Mouse (Mus musculus) lung, postnatal 4 days (tissue): ENCODE data around the gene Olfr1222.
"Not testable (repeated sequence)": the region's sequence is repeated elsewhere in the genome, so short reads cannot be mapped to it uniquely, and the experiment has no call there.

Experiments used
- DNase-seq, 2 experiments: peaks; one replicate each; pipeline ENCODE4 v3.0.0; 2021

Gene Olfr1222

GRCm38 (mm10) chr2:89132954-89133353, at the start of gene Olfr1222:
Gene Olfr1222, minus strand, starts transcription at chr2:89133054.
- no peak for DNase-seq

- no peak for DNase-seq
Observed at GRCm38 (mm10) chr2:89174569-89174968, 41.7 kb upstream of the Olfr1222 start, which contains the start of gene Olfr1225. Gene Olfr1225, minus strand, starts transcription at chr2:89174669.

- DNase-seq, result not testable (repeated sequence)
Observed at GRCm38 (mm10) chr2:89164711-89165110, 31.9 kb upstream of the Olfr1222 start.

- not testable (repeated sequence) for DNase-seq
Observed at GRCm38 (mm10) chr2:89163991-89164390, 31.1 kb upstream of the Olfr1222 start, which contains the start of gene Olfr1224-ps1. Gene Olfr1224-ps1, minus strand, starts transcription at chr2:89164091.

GRCm38 (mm10) chr2:89151460-89151859, 18.6 kb upstream of the Olfr1222 start, which contains the start of gene Olfr1223:
Gene Olfr1223, minus strand, starts transcription at chr2:89151560.
- DNase-seq, result no peak

- no peak for DNase-seq
Observed at GRCm38 (mm10) chr2:89117183-89117582, 15.7 kb downstream of the Olfr1222 start, which contains the start of gene Olfr1221. Gene Olfr1221, minus strand, starts transcription at chr2:89117283.

- no peak for DNase-seq
Observed at GRCm38 (mm10) chr2:89106735-89107134, 26.1 kb downstream of the Olfr1222 start, which contains the start of gene Olfr1220. Gene Olfr1220, minus strand, starts transcription at chr2:89106835.

GRCm38 (mm10) chr2:89105651-89106050, 27.2 kb downstream of the Olfr1222 start:
- no peak for DNase-seq

GRCm38 (mm10) chr2:89093848-89094247, 39.0 kb downstream of the Olfr1222 start:
- no peak for DNase-seq

GRCm38 (mm10) chr2:89083413-89083812, 49.4 kb downstream of the Olfr1222 start, which contains the start of gene Olfr1219:
Gene Olfr1219, minus strand, starts transcription at chr2:89083513.
- DNase-seq, result no peak

GRCm38 (mm10) chr2:89081487-89081886, 51.4 kb downstream of the Olfr1222 start:
- no peak for DNase-seq
